Mouse (Mus musculus) embryonic facial prominence, embryonic 13.5 days (tissue): ENCODE results near the gene Cdk2ap2. TPM values are rescaled to one million over a fixed set of nuclear protein-coding genes. Genes with fewer than 3 reads are reported as not detected.
"Not testable (repeated sequence)": the region's sequence is repeated elsewhere in the genome, so short reads cannot be mapped to it uniquely, and the experiment has no call there.

Source experiments
- ATAC-seq: fragments of 200-750 bp; cut with Nextera tagmentation; 2 replicates; pipeline ENCODE4 v1.8.0; 2017; ENCODE audit warnings: low read depth; ENCODE audit not compliant: insufficient number of reproducible peaks, insufficient read depth, low FRiP score, low TSS enrichment
- H3K27ac ChIP-seq: fragments of 300-500 bp; sonication (generic); 2 replicates; pipeline ENCODE4 v1.5.1; 2015; ENCODE audit warnings: moderate library complexity, mild to moderate bottlenecking, inconsistent platforms
- H3K27me3 ChIP-seq: fragments of 300-500 bp; sonication (generic); 2 replicates; pipeline ENCODE4 v1.6.1; 2015; ENCODE audit warnings: mild to moderate bottlenecking, inconsistent platforms
- H3K36me3 ChIP-seq: fragments of 300-500 bp; sonication (generic); 2 replicates; pipeline ENCODE4 v1.6.1; 2015; ENCODE audit warnings: mild to moderate bottlenecking, inconsistent platforms
- H3K4me1 ChIP-seq: fragments of 300-500 bp; sonication (generic); 2 replicates; pipeline ENCODE4 v1.6.1; 2015; ENCODE audit warnings: inconsistent platforms
- H3K4me2 ChIP-seq: fragments of 300-500 bp; sonication (generic); 2 replicates; pipeline ENCODE4 v1.6.1; 2015; ENCODE audit warnings: moderate library complexity, mild to moderate bottlenecking, inconsistent platforms
- H3K4me3 ChIP-seq: fragments of 300-500 bp; sonication (generic); 2 replicates; pipeline ENCODE4 v1.5.1; 2015; ENCODE audit warnings: mild to moderate bottlenecking, inconsistent platforms
- H3K9ac ChIP-seq: fragments of 300-500 bp; sonication (generic); 2 replicates; pipeline ENCODE4 v1.6.1; 2015; ENCODE audit warnings: mild to moderate bottlenecking, inconsistent platforms
- H3K9me3 ChIP-seq: fragments of 300-500 bp; sonication (generic); 2 replicates; pipeline ENCODE4 v1.6.1; 2016; ENCODE audit warnings: inconsistent platforms
- WGBS: fragments of 180-500 bp; shearing (Covaris S2); methylation state at CpG from one replicate; pipeline ENCODE4 v1.1.7; 2015; ENCODE audit warnings: mixed read lengths; 5-methylcytosine and 5-hydroxymethylcytosine counted together
- polyA plus RNA-seq: library from polyadenylated mRNA; unstranded; fragments of >200 nt; fragmentation: Nextera tagmentation; extraction: Ambion mirVana; gene quantifications from 2 replicates; pipeline ENCODE4 v1.2.1, GENCODE M21; 2015

Cdk2ap2 gene
- polyA plus RNA-seq, 1 experiment from 2014 or later: 62.3 TPM

- Histone ChIP-seq H3K4me3 (no peak overlapping the region), H3K4me1 (peaks cover 13% of the 10 kb centered on the region), H3K27me3 (no peaks in the 10 kb centered on the region), H3K27ac (no peak overlapping the region), H3K9me3 (no peaks in the 10 kb centered on the region), H3K9ac (no peak overlapping the region), H3K36me3 (peaks cover 54% of the 10 kb centered on the region), H3K4me2 (no peak overlapping the region)
- 88% methylated on average over 5 of the region's 5 CpGs for WGBS
- no peak for ATAC-seq
Measured at GRCm38 (mm10) chr19:4131075-4131474, 34.1 kb downstream of the Cdk2ap2 start.

GRCm38 (mm10) chr19:4131768-4132167 is 34.8 kb downstream of the Cdk2ap2 start:
- peaks cover 9% of the 10 kb centered on the region for H3K4me1 ChIP-seq
- H3K36me3 ChIP-seq: peaks cover 54% of the 10 kb centered on the region
- H3K4me2 ChIP-seq: no peak overlapping the region
- H3K27me3 ChIP-seq: no peaks in the 10 kb centered on the region
- no peak for ATAC-seq
- no peak overlapping the region for H3K9ac ChIP-seq
- WGBS: 82% methylated on average over 2 of the region's 2 CpGs
- no peak overlapping the region for H3K4me3 ChIP-seq
- H3K27ac ChIP-seq: no peak overlapping the region
- H3K9me3 ChIP-seq: no peaks in the 10 kb centered on the region

- ATAC-seq: no peak
- Histone ChIP-seq H3K27ac (no peak overlapping the region), H3K36me3 (peaks cover 35% of the 10 kb centered on the region), H3K4me3 (no peak overlapping the region), H3K9ac (no peak overlapping the region), H3K4me1 (no peaks in the 10 kb centered on the region), H3K27me3 (no peaks in the 10 kb centered on the region), H3K9me3 (no peaks in the 10 kb centered on the region), H3K4me2 (no peak overlapping the region)
- WGBS: 91% methylated on average over 4 of the region's 4 CpGs
Measured at GRCm38 (mm10) chr19:4134354-4134753, 37.4 kb downstream of the Cdk2ap2 start.

- not testable (repeated sequence) for H3K9me3 ChIP-seq, H3K27me3 ChIP-seq, H3K4me1 ChIP-seq, H3K9ac ChIP-seq, H3K27ac ChIP-seq, H3K4me2 ChIP-seq, ATAC-seq, H3K4me3 ChIP-seq
- peaks cover 25% of the 10 kb centered on the region for H3K36me3 ChIP-seq
- 78% methylated on average over 6 of the region's 6 CpGs for WGBS
Measured at GRCm38 (mm10) chr19:4135229-4135962, 38.4 kb downstream of the Cdk2ap2 start.

GRCm38 (mm10) chr19:4135963-4136345 is 39.0 kb downstream of the Cdk2ap2 start:
- H3K27me3 ChIP-seq, H3K4me2 ChIP-seq, H3K27ac ChIP-seq, ATAC-seq, H3K4me1 ChIP-seq, H3K9ac ChIP-seq, H3K4me3 ChIP-seq, H3K9me3 ChIP-seq: not testable (repeated sequence)
- H3K36me3 ChIP-seq: peaks cover 24% of the 10 kb centered on the region
- WGBS: 25% methylated on average over 8 of the region's 8 CpGs

GRCm38 (mm10) chr19:4136463-4136862 is 39.5 kb downstream of the Cdk2ap2 start:
- no peak overlapping the region for H3K27ac ChIP-seq
- ATAC-seq: no peak
- no peaks in the 10 kb centered on the region for H3K4me1 ChIP-seq
- 71% methylated on average over 5 of the region's 5 CpGs for WGBS
- no peaks in the 10 kb centered on the region for H3K27me3 ChIP-seq
- H3K4me2 ChIP-seq: no peak overlapping the region
- no peak overlapping the region for H3K9ac ChIP-seq
- no peaks in the 10 kb centered on the region for H3K9me3 ChIP-seq
- H3K4me3 ChIP-seq: no peak overlapping the region
- H3K36me3 ChIP-seq: peaks cover 19% of the 10 kb centered on the region

GRCm38 (mm10) chr19:4137913-4138312 is 40.9 kb downstream of the Cdk2ap2 start:
- ATAC-seq: no peak
- no peak overlapping the region for H3K4me3 ChIP-seq
- WGBS: 84% methylated on average over 5 of the region's 5 CpGs
- H3K9me3 ChIP-seq: no peaks in the 10 kb centered on the region
- H3K9ac ChIP-seq: no peak overlapping the region
- no peaks in the 10 kb centered on the region for H3K27me3 ChIP-seq
- H3K4me2 ChIP-seq: no peak overlapping the region
- peaks cover 4% of the 10 kb centered on the region for H3K36me3 ChIP-seq
- no peaks in the 10 kb centered on the region for H3K4me1 ChIP-seq
- H3K27ac ChIP-seq: no peak overlapping the region

GRCm38 (mm10) chr19:4139446-4139845 is 42.5 kb downstream of the Cdk2ap2 start, which contains the start of gene Gpr152:
Gene Gpr152, plus strand, starts transcription at chr19:4139787.
- H3K4me1 ChIP-seq: no peaks in the 10 kb centered on the region
- no peaks in the 10 kb centered on the region for H3K27me3 ChIP-seq
- no peak within 1 kb of the TSS for H3K4me2 ChIP-seq
- no peak within 1 kb of the TSS for H3K9ac ChIP-seq
- no peaks in the 10 kb centered on the region for H3K9me3 ChIP-seq
- H3K36me3 ChIP-seq: no peaks in the 10 kb centered on the region
- no peak within 1 kb of the TSS for H3K27ac ChIP-seq
- no peak within 1 kb of the TSS for H3K4me3 ChIP-seq
- ATAC-seq: no peak
- 82% methylated on average over 2 of the region's 2 CpGs for WGBS

- Histone ChIP-seq H3K4me1 (no peaks in the 10 kb centered on the region), H3K4me3 (no peak overlapping the region), H3K4me2 (no peak overlapping the region), H3K9ac (no peak overlapping the region), H3K27me3 (no peaks in the 10 kb centered on the region), H3K27ac (no peak overlapping the region), H3K9me3 (no peaks in the 10 kb centered on the region), H3K36me3 (no peaks in the 10 kb centered on the region)
- 85% methylated on average over 6 of the region's 6 CpGs for WGBS
- ATAC-seq: no peak
Measured at GRCm38 (mm10) chr19:4140147-4140546, 43.2 kb downstream of the Cdk2ap2 start.

- 88% methylated on average over 18 of the region's 18 CpGs for WGBS
- Histone ChIP-seq H3K27me3 (no peaks in the 10 kb centered on the region), H3K4me3 (no peak overlapping the region), H3K4me2 (no peak overlapping the region), H3K9ac (no peak overlapping the region), H3K4me1 (no peaks in the 10 kb centered on the region), H3K36me3 (no peaks in the 10 kb centered on the region), H3K27ac (no peak overlapping the region), H3K9me3 (no peaks in the 10 kb centered on the region)
- ATAC-seq: no peak
Measured at GRCm38 (mm10) chr19:4142416-4143173, 45.6 kb downstream of the Cdk2ap2 start.

- no peaks in the 10 kb centered on the region for H3K36me3 ChIP-seq
- H3K27me3 ChIP-seq: no peaks in the 10 kb centered on the region
- 85% methylated on average over 7 of the region's 7 CpGs for WGBS
- no peak within 1 kb of the TSS for H3K4me2 ChIP-seq
- H3K9me3 ChIP-seq: no peaks in the 10 kb centered on the region
- H3K27ac ChIP-seq: no peak within 1 kb of the TSS
- peaks cover 7% of the 10 kb centered on the region; the same call in 1 of the 2 replicates for H3K4me1 ChIP-seq
- no peak within 1 kb of the TSS; the same call in 1 of the 2 replicates for H3K9ac ChIP-seq
- H3K4me3 ChIP-seq: no peak within 1 kb of the TSS
- ATAC-seq: no peak
Measured at GRCm38 (mm10) chr19:4143759-4144268, 46.8 kb downstream of the Cdk2ap2 start, which contains the start of gene Cabp4. Gene Cabp4, minus strand, starts transcription at chr19:4144033.
